Mouse (Mus musculus) cerebellum, postnatal 14 days (tissue): ENCODE data around the gene Ccdc174.
"Not testable (repeated sequence)": the region's sequence is repeated elsewhere in the genome, so short reads cannot be mapped to it uniquely, and the experiment has no call there.

Experiments used
- DNase-seq, 2 experiments: peaks; one replicate each; pipeline ENCODE4 v3.0.0; 2021; ENCODE audit warnings: mixed read lengths in 2 of 2

Gene Ccdc174

DNA sequence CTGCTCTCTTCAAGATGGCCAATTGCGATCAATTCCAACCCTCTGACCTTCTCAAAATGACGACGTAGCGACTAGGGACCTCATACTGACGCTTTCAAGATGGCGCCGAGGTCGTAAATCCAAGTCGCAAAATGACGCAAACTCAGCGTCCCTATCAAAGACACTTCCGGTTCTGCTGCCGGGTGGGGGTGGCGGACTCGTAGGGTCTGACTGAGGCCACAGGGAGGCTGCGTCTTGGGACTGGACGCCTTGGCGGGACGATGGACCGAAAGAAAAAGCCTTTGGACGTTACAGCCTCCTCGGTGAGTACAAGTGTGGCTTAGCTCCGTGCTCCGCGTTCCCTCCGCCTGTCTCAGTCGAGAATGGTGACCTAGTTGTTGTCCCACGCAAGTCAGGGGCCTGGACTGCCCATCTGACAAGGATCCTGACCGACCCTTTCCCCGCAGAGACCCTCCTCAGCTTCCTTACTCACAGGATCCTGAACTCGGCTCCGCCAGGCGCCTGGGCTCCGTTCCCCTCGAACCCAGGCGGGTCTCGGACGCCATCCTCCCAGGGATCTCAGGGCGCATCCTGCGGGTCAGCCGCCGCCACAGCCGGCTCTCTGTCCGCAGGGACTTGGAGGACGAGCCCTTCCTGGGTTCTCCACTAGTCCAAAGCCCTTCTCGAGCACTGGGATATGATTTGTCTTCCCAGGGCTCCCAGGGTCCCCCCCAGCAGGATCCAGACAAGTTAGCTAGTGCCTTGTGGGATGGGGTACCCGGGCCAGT is at the start of gene Ccdc174:
Gene Ccdc174 (plus strand): TSS at position 169 of the 767 bp plus-strand sequence.
- peak; percentile 92 for DNase-seq

DNA sequence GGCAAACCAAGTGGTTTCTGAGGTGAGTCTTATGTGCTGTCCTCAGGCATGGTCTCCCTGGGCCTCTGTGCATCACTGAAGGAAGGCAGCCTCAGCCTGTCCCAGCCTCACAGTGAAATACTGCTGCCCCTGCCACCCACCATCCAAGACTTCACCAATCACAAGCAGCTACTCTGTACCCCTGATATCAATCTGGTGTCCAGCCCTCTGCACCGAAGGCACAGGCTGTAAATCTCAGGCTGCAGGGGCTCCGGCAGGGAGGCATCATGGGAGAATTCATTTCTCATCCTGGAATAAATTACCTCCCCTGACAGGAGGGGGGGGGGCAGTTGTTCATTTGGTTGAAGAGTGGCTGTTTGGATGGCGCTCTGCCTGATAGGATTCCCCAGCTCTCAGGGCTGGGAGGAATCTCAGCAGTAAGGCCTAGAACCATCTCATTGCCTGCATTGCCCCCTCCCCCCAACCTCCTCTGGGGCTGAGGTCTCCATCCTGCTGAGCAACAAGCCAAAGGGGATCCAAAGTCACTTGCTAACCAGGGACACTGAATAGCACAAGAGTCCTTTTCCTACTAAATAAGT is 44.9 kb upstream of the Ccdc174 start:
- no peak for DNase-seq

DNA sequence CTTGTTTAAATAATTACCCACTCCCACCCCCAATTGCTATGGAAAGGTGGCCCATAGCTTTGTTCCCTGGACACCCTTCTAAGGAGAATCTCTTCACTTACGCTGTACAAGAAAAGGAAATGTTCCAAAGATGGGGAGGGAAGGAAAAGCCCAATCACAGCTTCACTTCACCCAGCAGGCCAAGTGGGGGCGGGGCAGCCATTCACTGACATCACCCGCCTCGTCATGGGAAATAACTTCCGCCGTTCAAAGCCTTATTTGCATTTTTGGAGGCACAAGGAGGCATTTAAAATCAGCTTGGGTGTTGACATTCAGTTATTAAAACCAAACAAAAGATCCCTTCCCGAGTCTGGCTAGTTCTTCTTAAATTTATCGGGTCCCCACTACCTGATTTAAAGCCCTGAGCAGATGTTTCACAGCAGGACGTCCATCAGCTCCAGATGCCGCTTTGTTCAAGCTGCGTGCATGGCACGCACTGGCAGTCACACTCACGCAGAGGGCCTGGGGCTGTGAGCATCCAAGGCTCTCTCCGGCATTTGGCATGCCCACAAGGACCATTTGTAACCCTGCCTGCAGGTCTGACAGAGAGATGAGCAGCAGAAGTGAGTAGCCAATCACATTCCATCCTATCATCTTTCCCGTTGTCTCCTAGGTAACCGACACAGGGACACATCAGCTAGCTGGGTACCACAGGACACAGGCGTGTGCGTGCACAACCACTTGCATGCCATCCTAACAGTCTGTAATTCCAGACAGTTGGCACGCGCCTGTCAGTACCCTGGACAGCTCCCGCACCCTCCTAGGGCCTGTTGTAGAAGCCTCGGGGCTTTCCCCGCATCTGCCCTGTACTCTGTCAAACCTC is 38.6 kb upstream of the Ccdc174 start:
- DNase-seq: peak; percentile 73 to 83

DNA sequence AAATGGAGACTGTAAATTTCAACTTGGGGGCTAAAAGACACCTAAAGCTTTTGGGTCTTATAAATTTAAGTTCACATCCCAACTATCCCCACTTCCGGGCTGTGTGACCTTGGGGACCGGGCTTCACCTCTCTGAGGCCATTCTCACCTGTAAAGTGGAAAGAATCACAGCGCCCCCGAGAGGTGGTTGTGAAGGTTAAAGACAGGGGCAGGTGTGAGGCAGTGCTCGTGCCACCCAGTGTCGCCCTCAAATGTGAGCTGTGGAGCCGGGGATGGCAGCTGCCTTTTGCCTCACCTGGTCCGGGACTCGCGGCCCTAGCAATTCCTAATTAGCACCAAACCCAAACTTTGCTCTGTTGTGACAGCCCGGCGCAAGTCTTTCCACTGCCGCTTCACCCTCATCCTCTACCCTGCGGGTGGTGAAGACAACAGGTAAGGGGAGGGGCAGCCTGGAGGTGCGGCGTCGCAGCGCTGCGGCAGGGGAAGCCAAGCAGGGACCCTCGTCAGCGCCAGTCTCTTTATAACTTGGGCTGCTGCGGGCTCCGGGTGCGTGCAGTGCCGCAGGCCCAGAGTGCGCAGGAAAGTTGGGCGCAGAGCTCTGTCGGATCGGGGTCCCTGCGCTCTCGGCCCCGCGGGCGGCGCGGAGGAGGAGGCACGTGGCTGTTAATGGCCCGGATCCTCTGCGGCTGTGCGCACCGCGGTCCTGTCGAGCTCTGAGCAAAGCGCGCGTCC is 34.8 kb upstream of the Ccdc174 start:
- peak; percentile 32 to 46 for DNase-seq

DNA sequence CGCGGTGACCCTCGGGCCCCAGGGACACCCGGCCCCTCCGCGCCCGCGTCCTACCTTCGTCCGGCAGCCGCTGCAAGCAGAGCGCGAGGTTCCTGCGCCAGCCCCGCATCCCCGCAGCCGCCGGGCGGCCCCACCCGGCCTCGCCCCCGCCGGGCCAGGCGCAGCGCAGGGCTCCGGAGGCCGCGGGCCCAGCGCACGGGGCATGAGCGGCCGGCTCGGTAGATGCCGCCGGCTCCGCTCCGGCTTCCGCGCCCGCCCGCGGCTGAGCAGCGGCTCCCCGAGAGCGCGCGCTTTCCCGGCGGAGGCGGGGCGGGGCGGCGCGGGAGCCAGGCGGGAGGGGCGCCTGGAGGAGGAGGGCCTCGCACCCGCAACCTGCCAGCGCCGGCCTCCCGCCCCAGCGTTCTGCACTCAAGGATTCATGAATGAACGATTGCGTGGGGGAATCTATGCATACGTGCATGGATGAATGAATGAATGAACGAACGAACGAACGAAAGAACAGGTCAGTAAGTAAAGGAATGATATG is 34.2 kb upstream of the Ccdc174 start:
- DNase-seq: peak; percentile 25 to 33

DNA sequence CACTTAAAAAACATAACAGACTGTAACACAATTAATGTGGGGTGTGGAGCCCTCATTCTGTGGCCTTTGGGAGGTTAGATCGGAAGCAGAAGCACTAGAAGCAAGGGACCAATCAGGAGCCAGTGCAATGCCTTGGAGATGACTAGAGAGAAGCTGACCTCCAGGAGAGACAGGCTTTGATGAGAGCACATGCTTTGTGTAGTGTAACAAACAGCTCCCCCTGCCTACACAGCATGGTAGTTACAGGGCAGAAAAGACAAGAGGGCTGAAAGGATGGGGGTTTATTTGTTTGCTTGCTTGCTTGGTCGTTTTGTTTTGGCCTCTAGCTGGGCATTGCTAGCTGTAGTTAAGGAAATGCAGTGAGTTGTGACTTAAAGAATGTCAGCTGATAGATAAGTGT is 25.3 kb upstream of the Ccdc174 start:
- DNase-seq: peak; percentile 70 to 78

DNA sequence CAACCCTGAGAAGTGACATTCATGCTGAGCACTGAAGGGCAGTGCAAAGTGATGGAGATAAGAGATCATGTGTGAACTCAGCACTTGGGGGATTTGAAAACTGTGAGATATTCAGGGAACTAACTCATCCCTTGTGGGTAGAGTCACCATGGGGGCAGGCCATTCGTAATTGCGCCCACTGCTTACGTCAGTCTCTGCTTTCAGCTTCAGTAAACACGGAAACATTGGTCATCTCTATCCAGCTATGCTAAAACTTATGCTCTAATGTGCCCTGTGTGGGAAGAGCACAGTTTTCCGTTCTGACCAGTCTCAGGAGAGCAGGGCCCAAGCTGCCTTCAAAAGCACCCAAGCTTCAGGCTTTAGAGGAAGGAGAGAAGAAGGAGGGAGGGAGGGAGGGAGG is 19.5 kb upstream of the Ccdc174 start:
- DNase-seq: no peak

DNA sequence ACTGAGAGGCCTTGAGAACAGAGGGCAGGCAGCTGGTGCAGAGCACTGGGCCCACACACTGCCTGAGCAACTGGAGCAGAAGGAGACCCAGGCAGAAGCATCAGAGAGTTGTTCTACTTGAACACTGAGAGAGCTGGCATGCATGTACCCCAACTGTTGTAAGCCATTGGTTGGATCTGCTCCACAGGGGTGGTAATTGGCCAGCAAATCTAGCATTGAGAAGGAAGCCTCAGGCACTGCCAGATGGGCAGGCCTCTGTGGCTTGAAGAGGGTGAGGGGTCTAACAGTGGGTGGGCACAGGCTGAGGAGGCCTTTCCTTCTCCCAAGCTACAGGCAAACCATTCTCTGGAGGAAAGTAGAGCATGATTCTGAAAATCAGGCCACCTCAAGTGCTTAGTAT is 15.0 kb upstream of the Ccdc174 start:
- peak; percentile 57 to 59 for DNase-seq

DNA sequence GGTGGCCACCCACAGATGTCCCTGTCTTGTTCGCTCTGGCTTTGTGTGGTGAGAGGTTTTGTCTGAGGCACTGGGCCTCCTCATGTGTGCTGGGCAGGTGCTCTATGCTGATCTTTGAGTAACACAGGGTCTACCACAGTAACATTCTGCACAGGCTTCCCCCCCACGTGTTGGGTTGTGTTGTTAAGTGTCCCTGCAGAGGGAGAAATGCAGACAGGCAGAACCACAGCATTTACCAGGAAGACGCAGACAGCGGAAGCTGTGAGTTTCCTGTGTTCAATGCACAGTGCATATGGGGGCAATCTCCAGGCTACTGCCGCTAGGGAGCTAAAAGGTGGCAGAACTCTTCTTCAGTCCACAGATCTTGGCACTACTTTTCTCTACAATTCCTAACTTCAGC is 13.3 kb upstream of the Ccdc174 start:
- DNase-seq: no peak

DNA sequence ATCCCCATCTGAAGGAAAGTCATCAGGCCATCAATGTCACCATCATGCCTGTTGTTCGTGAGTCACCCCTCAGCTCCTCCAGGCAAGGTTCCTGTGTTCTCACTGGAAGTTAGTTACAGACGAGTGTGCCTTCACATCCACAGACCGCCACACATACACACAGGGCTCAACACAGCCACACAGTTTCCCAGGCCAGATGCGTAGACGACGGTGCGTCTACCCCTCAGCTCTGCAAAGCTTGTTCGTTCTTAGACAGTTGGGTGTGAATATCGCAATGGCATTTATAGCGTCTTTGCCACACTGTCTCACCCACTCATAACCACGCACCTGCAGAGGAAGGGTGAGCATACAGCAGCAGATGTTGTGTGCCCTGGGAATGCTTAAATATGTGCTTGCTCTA is 12.3 kb upstream of the Ccdc174 start:
- DNase-seq: no peak

DNA sequence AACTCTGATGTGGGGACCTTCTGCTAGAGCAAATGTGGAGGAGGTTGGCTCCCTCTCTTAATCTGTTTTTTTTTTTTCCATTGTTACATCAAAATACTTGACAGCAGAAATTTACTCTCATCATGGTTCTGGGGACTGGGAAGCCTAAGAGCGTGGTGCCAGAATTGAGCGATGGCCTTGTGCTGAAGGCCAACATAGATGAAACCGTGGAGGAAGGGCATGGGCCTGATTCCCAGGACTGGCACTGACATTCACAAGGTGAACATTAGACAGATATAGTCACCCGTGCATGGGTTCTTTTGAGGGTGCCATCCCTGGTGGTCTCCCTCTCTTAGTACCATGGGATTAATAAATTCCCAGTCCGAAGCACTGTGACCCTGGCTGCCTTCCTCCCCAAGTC is 9.8 kb upstream of the Ccdc174 start:
- no peak for DNase-seq

DNA sequence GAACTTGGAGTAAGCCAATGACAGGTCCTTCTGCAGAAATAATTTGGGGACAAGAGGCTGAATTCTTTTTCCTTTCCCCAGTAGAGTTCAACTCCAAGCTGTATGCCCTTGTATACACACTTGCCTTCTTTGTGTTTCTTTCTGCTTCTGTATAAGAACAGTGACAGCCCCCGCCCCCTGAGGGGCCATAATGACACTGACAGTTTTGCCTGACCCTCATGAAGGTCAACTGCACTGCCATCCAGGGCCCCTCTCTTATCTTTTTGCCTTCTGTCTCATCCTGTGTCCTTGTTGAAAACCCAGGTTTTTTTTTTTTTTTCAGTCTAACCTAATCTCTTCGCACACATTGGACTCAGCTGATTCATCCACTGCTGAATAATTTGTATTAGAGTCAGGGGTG is 5.1 kb upstream of the Ccdc174 start:
- no peak for DNase-seq

DNA sequence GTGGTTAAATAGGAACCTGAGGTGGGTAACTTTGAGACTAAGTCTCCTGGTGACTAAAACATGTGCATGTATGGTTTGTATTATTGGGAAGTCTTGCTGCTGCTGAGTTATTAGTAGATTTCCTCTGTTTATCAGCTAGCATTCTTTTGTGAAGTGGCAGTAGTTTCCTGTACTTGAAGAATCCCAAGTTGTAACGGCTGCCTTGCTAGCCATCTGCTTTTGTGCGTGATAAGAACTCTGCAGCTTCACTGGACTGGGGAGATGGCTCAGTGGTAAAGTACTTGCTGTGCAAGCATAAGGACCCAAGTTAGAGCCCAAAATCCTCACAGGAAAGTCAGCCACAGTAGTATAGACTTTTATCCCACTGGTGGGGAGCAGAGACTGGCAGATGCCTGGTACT is 6.0 kb downstream of the Ccdc174 start:
- DNase-seq: no peak

DNA sequence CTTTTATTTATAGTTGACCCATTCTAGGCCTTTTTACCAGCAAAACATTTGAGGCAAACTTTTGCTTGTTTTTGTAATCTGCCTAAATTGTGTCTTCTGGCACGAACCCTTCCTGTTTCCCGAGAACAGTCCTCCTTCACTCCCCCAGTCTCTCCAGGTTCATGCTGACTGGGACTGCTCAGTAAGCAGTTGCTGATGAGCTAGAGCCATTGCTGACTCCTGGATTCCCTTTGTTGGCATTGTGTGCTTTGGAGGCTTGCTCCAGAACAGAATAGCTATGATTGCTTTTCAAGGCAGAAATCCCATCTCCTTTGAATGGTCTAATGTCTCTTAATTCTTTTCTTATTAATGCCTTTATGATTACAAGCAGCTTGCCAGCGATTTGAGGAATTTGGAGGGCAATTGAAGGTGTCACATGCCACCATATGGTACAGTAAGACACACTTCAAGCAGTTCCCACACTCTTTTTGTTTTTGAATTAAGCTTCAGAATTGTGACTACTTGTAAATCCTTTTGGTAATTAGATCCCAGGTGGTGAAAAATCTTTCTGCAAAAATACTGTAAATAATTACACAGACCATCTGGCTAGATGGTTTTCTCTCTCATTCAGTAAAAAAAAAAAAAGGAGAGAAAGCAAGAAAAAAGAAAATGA is 11.5 kb downstream of the Ccdc174 start:
- DNase-seq: no peak

DNA sequence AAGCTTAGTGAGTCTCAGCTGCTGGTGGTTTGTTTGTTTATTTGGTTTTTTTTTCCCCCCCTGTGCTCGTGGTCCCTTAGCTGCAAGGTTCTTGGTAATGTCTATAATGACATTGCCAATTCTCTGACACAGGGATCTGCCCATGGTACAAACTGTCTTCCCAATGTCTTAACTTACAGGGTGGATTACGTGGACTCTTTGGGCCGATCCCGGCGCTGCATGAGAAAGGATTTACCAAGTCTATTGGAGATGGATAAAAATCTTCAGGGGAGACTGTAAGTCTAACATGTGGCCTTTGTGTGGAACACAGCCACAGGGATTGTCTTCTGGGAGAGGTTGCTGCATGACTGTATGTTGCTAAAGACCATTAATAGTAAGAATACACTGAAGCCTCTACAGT is 12.8 kb downstream of the Ccdc174 start:
- no peak for DNase-seq

DNA sequence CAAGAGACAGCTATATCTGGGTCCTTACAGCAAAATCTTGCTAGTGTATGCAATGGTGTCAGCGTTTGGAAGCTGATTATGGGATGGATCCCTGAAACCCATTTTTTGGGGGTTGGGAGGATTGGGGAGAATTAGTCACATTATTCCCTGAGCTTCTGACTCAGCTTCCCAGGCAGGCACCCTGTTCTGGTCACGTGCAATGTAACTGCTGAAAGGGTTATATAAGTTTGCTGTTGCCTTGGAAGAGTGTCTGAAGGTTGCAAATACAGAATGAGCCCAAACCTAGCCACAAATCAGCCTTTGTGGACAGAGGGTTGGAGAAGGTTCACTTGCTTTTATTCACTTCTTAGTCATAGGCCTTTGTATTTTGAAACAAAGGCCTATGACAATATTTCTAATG is 13.9 kb downstream of the Ccdc174 start:
- DNase-seq: no peak

DNA sequence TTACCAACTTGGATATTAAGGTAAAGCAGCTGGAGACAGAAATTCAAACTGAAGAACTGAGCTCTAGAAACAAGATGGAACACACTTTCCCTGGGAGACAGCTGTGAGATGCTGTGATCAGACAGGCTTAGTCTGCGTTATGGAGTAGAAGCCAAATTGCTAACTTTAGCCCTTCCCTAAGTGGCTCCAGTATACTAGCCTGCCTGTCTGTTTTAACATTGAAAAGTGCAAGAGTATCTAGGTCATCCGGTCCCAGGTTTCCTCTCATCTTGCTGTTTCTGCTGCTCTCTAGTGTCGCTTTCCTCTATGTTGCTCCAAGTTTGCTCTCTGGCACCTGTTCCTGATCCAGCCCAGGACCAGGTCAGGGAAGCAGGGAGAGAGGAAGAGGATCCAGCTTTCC is 18.9 kb downstream of the Ccdc174 start:
- DNase-seq: no peak

DNA sequence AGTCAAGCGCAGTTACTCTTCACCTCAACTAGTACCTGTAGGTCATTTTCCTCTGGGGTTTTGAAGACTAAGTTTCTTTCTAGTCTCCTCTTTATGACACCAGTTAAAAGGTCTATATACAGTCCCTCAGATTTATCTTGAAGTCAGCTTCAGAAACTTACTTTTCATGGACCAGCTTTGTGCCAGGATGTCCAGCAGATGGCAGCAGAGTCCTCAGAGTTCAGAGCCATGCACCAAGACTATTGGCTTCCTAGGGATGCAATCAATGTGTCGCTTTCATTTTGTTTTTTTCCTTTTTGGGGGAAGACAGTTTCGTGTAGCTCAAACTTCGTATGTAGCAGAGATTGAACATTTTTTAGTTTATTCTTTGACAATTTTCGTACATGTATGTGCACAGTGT is 23.7 kb downstream of the Ccdc174 start:
- peak; percentile 87 to 90 for DNase-seq

DNA sequence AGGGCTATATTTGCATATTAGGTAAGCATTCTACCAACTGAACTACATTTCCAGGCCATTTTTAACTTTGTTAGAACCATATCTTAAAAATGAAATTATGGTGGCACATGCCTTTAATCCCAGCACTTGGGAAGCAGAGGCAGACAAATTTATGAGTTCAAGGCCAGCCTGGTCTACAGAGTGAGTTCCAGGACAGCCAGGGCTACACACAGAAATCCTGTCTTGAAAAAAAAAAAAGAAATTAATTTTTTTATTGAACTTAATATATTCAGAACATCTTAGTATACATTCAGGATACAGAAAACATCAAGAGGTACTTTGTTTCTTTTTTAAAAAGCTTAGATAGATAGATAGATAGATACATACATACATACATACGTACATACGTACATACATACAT is 24.7 kb downstream of the Ccdc174 start, which contains the start of gene 4930590J08Rik:
Gene 4930590J08Rik (plus strand): TSS at position 301 of the 400 bp plus-strand sequence.
- not testable (repeated sequence) for DNase-seq

DNA sequence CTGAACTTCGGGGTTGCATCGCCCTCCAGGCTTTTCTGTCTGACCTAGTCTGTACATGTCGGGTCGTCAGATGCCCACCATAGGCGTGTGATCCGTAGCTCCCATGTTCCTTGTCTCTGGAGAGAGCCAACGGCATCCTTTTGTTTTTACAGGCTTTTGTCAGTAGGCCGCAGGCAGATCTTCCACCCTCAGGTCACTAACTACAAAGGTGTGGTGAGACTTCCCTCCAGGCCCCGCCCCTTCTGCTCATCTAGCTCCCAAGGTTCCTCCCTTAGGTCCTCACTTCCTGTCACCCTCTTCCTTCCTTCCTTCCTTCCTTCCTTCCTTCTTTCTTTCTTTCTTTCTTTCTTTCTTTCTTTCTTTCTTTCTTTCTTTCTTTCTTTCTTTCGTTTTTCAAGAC is 36.2 kb downstream of the Ccdc174 start:
- no peak for DNase-seq

DNA sequence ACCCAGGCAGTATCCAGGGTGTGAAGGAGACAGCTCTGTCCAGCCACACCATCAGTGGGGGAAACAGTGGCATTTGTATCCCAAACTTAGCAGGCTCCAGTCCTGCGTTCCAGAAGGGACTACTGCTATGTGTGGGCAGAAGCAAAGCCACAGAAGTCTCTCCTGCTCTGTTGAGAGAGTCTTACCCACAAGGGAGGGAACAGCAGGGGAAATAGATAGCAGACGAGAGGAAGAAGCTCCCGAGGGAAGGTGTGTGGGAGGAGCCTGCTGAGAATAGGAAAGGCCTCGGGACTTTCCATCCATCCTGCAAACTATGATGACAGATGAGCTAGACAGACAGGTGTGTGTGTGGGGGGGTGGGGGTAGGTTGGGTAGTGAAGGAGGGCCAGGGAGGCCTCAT is 39.4 kb downstream of the Ccdc174 start:
- DNase-seq: no peak

DNA sequence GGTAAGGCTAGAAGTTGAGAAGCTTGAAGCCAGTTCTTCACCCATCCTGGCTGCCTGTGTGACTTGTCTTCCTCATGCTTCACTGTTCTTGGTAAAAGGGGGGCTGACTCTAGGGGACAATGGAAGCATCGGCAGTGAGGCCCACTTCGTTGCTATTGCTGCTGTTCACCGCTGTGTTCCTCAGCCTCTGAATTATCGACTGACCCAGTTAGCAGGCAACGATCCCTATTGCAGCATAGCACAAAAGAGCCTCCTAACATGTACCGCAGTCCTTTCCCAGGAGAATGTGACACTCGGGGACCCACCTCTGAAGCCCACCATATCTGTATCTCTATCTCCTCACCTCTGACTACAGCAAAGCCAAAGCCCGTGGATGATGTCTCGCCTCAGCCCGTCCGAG is 39.9 kb downstream of the Ccdc174 start:
- DNase-seq: no peak
